Mouse (Mus musculus) bone marrow macrophage, adult 2 months (primary cell): ENCODE data around the gene Eea1.

ENCODE experiments used
- CTCF ChIP-seq: IDR thresholded peaks from 2 replicates; pipeline ENCODE4 v1.5.1; 2012; ENCODE audit warnings: low read depth, mild to moderate bottlenecking, low read length, moderate library complexity
- POLR2A ChIP-seq: IDR thresholded peaks from 2 replicates; pipeline ENCODE4 v1.6.1; 2012; ENCODE audit warnings: mild to moderate bottlenecking, low read depth, low read length, borderline replicate concordance

- TF ChIP-seq CTCF, result no peak
- no peak for TF ChIP-seq POLR2A
These were observed 9.7 kb downstream of the Eea1 start for GRCm38 (mm10) chr10:95950194-95950593.
